Mouse (Mus musculus) adrenal gland, postnatal 0 days (tissue): ENCODE measurements around the gene Tcf23. TPM values are rescaled to one million over a fixed set of nuclear protein-coding genes. Genes with fewer than 3 reads are reported as not detected.

ENCODE experiments used
- polyA plus RNA-seq: library from polyadenylated mRNA; unstranded; fragments of >200 nt; fragmentation: Nextera tagmentation; extraction: Ambion mirVana; gene quantifications from 2 replicates; pipeline ENCODE4 v1.2.1, GENCODE M21; 2015

Tcf23 gene
- 0.65 and 0.84 TPM in 2 replicates for polyA plus RNA-seq

DNA sequence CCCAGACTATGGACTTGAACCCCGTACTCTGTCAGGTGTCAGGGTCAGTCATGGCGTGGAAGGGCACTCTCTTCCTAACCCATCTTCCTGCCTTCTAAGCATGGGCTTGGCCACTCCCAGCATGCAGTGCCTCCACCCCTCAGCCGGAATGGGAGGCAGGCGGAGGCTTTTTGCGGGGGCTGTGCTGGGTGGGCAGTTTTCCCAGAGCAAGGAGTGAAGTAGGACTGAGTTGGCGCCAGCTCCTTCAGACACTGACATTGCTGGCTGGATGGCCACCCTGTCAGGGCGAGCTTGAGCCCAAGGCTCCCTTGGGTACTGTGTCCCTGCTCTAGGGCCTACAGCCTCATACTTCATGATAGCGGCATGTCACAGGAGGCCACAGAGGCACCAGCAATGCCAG lies at the start of gene Tcf23:
Tcf23 (plus strand) TSS at position 247 of the 400 bp plus-strand sequence.

DNA sequence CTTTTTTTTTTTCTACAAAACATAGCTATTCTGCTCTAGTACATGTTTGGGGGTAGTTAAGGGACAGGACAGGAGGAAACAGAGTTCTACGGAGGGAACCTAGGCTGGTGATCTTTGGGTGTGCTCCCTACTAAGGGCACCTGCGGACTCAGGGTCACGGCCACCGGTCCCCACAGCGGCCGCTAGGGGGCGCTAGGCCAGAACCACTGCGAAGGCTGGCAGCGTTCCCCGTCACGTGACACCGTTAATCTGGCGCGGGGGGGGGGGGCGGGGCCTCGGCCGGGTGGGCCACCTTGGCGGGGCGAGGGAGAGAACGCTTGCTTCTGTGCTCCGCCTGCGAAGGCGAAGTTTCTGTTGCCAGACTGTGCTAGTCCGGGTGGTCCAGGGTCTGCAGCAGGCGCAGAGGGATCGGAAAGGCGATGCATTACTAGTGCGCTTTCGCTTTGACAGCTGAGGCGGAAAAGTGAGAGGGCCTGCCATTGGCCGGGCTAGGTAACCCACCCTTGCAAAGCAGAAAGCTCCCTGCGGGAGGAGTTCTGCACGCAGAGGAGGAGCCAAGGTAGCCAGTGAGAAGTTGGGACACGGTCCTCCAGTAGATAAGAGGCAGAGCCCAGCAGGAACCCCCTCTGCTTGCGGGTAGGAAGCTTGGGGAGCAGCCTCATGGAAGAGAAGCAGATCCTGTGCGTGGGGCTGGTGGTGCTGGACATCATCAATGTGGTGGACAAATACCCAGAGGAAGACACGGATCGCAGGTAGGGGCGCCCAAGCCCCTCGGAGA lies 47.0 kb upstream of the Tcf23 start, which contains the start of gene Khk:
Khk (plus strand) TSS at position 176 of the 778 bp plus-strand sequence.

DNA sequence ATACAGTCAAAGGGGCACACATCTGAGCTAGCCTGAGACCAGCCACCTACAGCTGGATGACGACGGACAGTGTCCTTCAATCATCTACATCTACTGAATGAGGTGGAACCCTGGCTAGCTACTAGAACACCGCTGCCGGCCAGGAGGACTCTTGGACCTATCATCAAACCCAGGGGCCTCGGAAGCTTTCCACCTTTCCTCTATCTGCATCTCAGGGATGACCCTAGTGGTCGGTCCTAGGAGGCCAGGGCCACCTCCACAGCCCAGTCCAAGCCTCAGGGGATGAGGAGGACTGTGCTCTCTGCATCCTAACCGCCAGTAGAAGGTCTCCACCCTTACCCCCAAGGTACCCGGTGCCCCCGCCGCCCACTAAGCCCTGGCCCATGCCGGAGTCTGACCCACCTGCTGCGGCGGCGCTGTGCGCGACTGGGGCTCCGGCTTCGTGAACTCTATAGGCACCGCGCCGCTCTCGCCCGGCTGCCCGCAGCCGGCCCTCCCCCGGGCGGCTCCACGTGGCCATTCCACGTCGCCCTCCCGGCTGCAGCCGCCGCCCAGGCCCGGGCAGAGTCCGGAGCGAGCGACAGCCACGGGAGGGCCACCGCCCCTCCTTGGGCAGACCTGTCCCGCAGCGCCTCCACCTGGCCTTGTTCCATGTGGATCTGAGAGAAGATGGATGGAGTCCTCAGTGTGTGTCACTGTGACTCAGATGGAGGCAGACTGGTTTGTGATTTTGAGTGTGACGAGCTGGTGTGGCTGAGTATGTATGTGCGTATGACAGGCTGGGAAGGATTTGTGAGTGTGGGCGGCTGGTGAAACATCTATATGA lies 23.3 kb upstream of the Tcf23 start, which contains the start of gene Cgref1:
Cgref1 (minus strand) TSS at position 636 of the 826 bp plus-strand sequence.

DNA sequence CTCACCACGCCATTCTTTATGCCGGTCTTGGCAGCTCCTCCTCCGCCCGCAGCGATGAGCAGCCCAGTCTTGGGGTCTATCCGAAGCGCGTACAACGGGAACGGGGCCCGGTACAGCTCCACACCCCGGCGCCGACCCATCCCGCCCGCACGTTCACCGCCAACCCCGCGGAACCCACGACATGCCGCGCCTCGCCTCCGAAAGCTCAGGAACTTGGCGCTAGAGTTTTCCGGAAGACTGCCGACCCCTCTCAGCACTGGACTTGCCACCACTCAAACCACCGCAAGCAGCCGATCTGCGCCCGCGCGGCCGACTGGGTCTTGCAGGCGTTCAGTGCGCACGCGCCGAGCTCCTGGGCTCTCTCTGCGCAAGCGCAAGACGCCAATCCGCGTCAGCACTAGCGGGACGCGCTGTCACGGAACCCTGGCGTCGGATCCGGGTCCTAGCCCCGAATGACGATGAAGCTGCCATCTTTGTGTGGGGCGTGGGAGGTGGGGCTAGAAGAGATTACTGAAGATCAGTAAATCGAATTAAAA lies 8.4 kb upstream of the Tcf23 start, which contains the start of gene Preb:
Preb (minus strand) TSS at position 396 of the 536 bp plus-strand sequence.

Other genes with a start within 250 kb of the Tcf23 start
- 36.6 and 38.0 TPM in 2 replicates for gene Mapre3, start 154.0 kb upstream of the Tcf23 start, polyA plus RNA-seq
- gene Tmem214, start 100.7 kb upstream of the Tcf23 start, polyA plus RNA-seq: 42.4 and 55.2 TPM in 2 replicates
- 8.5 and 11.6 TPM in 2 replicates for gene Agbl5, start 80.0 kb upstream of the Tcf23 start, polyA plus RNA-seq
- 572 and 713 TPM in 2 replicates for gene Ost4, start 60.9 kb upstream of the Tcf23 start, polyA plus RNA-seq
- gene Emilin1, start 55.3 kb upstream of the Tcf23 start, polyA plus RNA-seq: 101 and 110 TPM in 2 replicates
- gene Khk, start 47.2 kb upstream of the Tcf23 start, polyA plus RNA-seq: 77.2 and 91.1 TPM in 2 replicates
- gene Cgref1, start 23.1 kb upstream of the Tcf23 start, polyA plus RNA-seq: 7.9 and 17.1 TPM in 2 replicates
- gene Preb, start 8.3 kb upstream of the Tcf23 start, polyA plus RNA-seq: 45.1 and 79.5 TPM in 2 replicates
- gene Atraid, start 79.7 kb downstream of the Tcf23 start, polyA plus RNA-seq: 349 and 399 TPM in 2 replicates
- gene Slc5a6, start 80.3 kb downstream of the Tcf23 start, polyA plus RNA-seq: 5.9 and 7.6 TPM in 2 replicates
- gene Cad, start 86.1 kb downstream of the Tcf23 start, polyA plus RNA-seq: 3.8 and 4.5 TPM in 2 replicates
- gene Dnajc5g, start 137.6 kb downstream of the Tcf23 start, polyA plus RNA-seq: not detected in 2 replicates
- 0.29 and 2.7 TPM in 2 replicates for gene Slc30a3, start 139.6 kb downstream of the Tcf23 start, polyA plus RNA-seq
- gene Trim54, start 148.1 kb downstream of the Tcf23 start, polyA plus RNA-seq: 1.3 TPM in 1 of 2 replicates, not detected in the other
- not detected in 2 replicates for gene Ucn, start 170.2 kb downstream of the Tcf23 start, polyA plus RNA-seq
- 73.8 and 79.7 TPM in 2 replicates for gene Mpv17, start 185.6 kb downstream of the Tcf23 start, polyA plus RNA-seq
- 0.49 and 1.2 TPM in 2 replicates for gene Gm29609, start 211.2 kb downstream of the Tcf23 start, polyA plus RNA-seq
- gene Gtf3c2, start 211.5 kb downstream of the Tcf23 start, polyA plus RNA-seq: 27.2 and 38.0 TPM in 2 replicates
- gene Snx17, start 224.6 kb downstream of the Tcf23 start, polyA plus RNA-seq: 84.0 and 115 TPM in 2 replicates
- 43.1 and 45.6 TPM in 2 replicates for gene Eif2b4, start 224.8 kb downstream of the Tcf23 start, polyA plus RNA-seq
- gene Zfp513, start 233.6 kb downstream of the Tcf23 start, polyA plus RNA-seq: 6.1 and 10.5 TPM in 2 replicates